Mouse (Mus musculus) heart, embryonic 14.5 days (tissue): ENCODE measurements at regions not wholly inside any gene's neighbourhood (a gene's known extent, or its start where the extent isn't known, plus 50 kb on each side); places are given as distances from the start of the nearest gene placed in this dataset.

ENCODE experiments used
- ATAC-seq: fragments of 200-750 bp; cut with Nextera tagmentation; 2 replicates; pipeline ENCODE4 v1.8.0; 2017; ENCODE audit warnings: low read depth, moderate TSS enrichment; ENCODE audit not compliant: insufficient number of reproducible peaks, insufficient read depth, low FRiP score
- H3K27ac ChIP-seq, 2 experiments: fragments of 200-500 bp in 1 of 2; fragments of 300-500 bp in 1 of 2; sonication (generic) in 1 of 2; replicated peaks in 1 of 2; 2 replicates each; pipeline ENCODE4 v1.5.1; 2012 to 2014; ENCODE audit warnings: low read depth in 2 of 2, low read length in 2 of 2, control low read depth in 1 of 2, mild to moderate bottlenecking in 1 of 2, mixed read lengths in 1 of 2; ENCODE audit not compliant: control insufficient read depth in 1 of 2, insufficient read depth in 1 of 2
- H3K27me3 ChIP-seq: fragments of 300-500 bp; sonication (generic); 2 replicates; pipeline ENCODE4 v1.6.1; 2014; ENCODE audit warnings: mild to moderate bottlenecking, low read length, control low read depth; ENCODE audit not compliant: control insufficient read depth, insufficient read depth
- H3K36me3 ChIP-seq: fragments of 300-500 bp; sonication (generic); 2 replicates; pipeline ENCODE4 v1.6.1; 2014; ENCODE audit warnings: mild to moderate bottlenecking, control low read depth, low read length, mixed read lengths; ENCODE audit not compliant: control insufficient read depth, insufficient read depth
- H3K4me1 ChIP-seq, 2 experiments: fragments of 200-500 bp in 1 of 2; fragments of 300-500 bp in 1 of 2; sonication (generic) in 1 of 2; 2 replicates each; pipeline ENCODE4 v1.6.1; 2012 to 2014; ENCODE audit warnings: low read length in 2 of 2, control low read depth in 1 of 2, mixed read lengths in 1 of 2; ENCODE audit not compliant: control insufficient read depth in 2 of 2, insufficient read depth in 2 of 2
- H3K4me2 ChIP-seq: fragments of 300-500 bp; sonication (generic); 2 replicates; pipeline ENCODE4 v1.6.1; 2014; ENCODE audit warnings: mild to moderate bottlenecking, low read length
- H3K4me3 ChIP-seq, 2 experiments: fragments of 200-500 bp in 1 of 2; fragments of 300-500 bp in 1 of 2; sonication (generic) in 1 of 2; 2 replicates each; pipeline ENCODE4 v1.5.1; 2012 to 2014; ENCODE audit warnings: low read length in 2 of 2, mild to moderate bottlenecking in 2 of 2, control low read depth in 1 of 2, low read depth in 1 of 2, moderate library complexity in 1 of 2; ENCODE audit not compliant: control insufficient read depth in 1 of 2, insufficient read depth in 1 of 2
- H3K9ac ChIP-seq: fragments of 300-500 bp; sonication (generic); 2 replicates; pipeline ENCODE4 v1.6.1; 2014; ENCODE audit warnings: mild to moderate bottlenecking, low read length
- H3K9me3 ChIP-seq: fragments of 300-500 bp; sonication (generic); 2 replicates; pipeline ENCODE4 v1.6.1; 2016; ENCODE audit warnings: low read length, control low read depth; ENCODE audit not compliant: control insufficient read depth
- WGBS: fragments of 180-500 bp; shearing (Covaris S2); extraction: QIAGEN DNeasy Blood & Tissue Kit; methylation state at CpG from one replicate; pipeline ENCODE4 v1.1.7; 2014; 5-methylcytosine and 5-hydroxymethylcytosine counted together

GRCm38 (mm10) chr1:22118266-22118772 lies 156.6 kb upstream of the Kcnq5 start:
- Histone ChIP-seq H3K9me3 (no peaks in the 10 kb centered on the region), H3K27ac (no peak overlapping the region), H3K4me2 (no peak overlapping the region), H3K36me3 (no peaks in the 10 kb centered on the region), H3K4me3 (no peak overlapping the region), H3K27me3 (no peaks in the 10 kb centered on the region), H3K4me1 (no peaks in the 10 kb centered on the region), H3K9ac (no peak overlapping the region)
- 58% methylated on average over 4 of the region's 4 CpGs for WGBS
- no peak for ATAC-seq

GRCm38 (mm10) chr1:22116466-22116865 lies 154.7 kb upstream of the Kcnq5 start:
- Histone ChIP-seq H3K4me2 (no peak overlapping the region), H3K36me3 (no peaks in the 10 kb centered on the region), H3K27ac (no peak overlapping the region), H3K27me3 (no peaks in the 10 kb centered on the region), H3K9me3 (no peaks in the 10 kb centered on the region), H3K4me3 (no peak overlapping the region), H3K4me1 (no peaks in the 10 kb centered on the region), H3K9ac (no peak overlapping the region)
- 53% methylated on average over 1 of the region's 1 CpGs for WGBS
- ATAC-seq: no peak

DNA sequence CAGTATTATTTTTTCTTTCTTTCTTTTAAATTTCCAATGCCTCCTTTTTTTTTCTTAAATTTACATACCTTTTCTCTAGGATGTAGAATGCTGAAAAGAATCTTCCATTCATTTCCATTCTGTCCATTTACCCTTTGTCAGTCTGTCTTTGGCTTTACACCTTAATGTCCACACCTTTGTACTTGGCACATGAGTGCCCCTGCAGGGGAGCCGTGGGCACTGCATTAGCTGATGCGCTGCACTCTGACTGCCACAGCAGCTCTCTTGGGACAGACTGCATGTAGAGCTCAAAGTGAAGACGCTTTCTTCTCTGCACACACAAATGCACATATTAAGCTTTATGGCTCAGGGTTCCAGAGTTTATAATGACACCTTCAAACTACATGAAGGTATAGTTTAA lies 143.8 kb upstream of the Kcnq5 start:
- Histone ChIP-seq H3K4me3 (no peak overlapping the region), H3K36me3 (no peaks in the 10 kb centered on the region), H3K27me3 (no peaks in the 10 kb centered on the region), H3K4me2 (no peak overlapping the region), H3K27ac (no peak overlapping the region), H3K4me1 (no peaks in the 10 kb centered on the region), H3K9me3 (no peaks in the 10 kb centered on the region), H3K9ac (no peak overlapping the region)
- WGBS: 41% methylated on average over 3 of the region's 3 CpGs
- ATAC-seq: no peak

GRCm38 (mm10) chr1:22071405-22072117 lies 109.8 kb upstream of the Kcnq5 start:
- 87% methylated on average over 4 of the region's 4 CpGs for WGBS
- Histone ChIP-seq H3K27me3 (no peaks in the 10 kb centered on the region), H3K4me2 (no peak overlapping the region), H3K27ac (no peak overlapping the region), H3K4me1 (0 out of 4 replicates have a peak, but pooled peaks cover 0 to 2% of the 10 kb centered on the region in 2 experiments), H3K36me3 (no peaks in the 10 kb centered on the region), H3K9me3 (no peaks in the 10 kb centered on the region), H3K9ac (no peak overlapping the region), H3K4me3 (no peak overlapping the region)
- no peak for ATAC-seq

- ATAC-seq: peak; percentile 80
- WGBS: 46% methylated on average over 5 of the region's 5 CpGs
- Histone ChIP-seq H3K9ac (no peak overlapping the region), H3K36me3 (no peaks in the 10 kb centered on the region), H3K27me3 (no peaks in the 10 kb centered on the region), H3K4me2 (no peak overlapping the region; the same call in 1 of the 2 replicates), H3K4me3 (no peak overlapping the region), H3K9me3 (no peaks in the 10 kb centered on the region), H3K4me1 (0 out of 4 replicates have a peak, but pooled peaks cover 0 to 2% of the 10 kb centered on the region in 2 experiments), H3K27ac (peak overlapping the region; percentile 19 to 41; a peak in 1 of 4 replicates)
These were observed 108.3 kb upstream of the Kcnq5 start for GRCm38 (mm10) chr1:22070028-22070427.
